Mouse (Mus musculus) kidney, adult 2 months (tissue): ENCODE data around the gene Snx9.

Experiments
- CTCF ChIP-seq: fragments of 200-500 bp; conservative IDR thresholded peaks from 2 replicates; pipeline ENCODE4 v1.5.1; 2011; ENCODE audit warnings: low read depth, mild to moderate bottlenecking, control low read depth, low read length, moderate library complexity, mixed read lengths; ENCODE audit not compliant: insufficient read depth, insufficient read length
- POLR2A ChIP-seq: fragments of 200-500 bp; IDR thresholded peaks from one replicate; pipeline ENCODE4 v1.6.1; 2011; ENCODE audit warnings: low read depth, low read length, control low read depth

- no peak for TF ChIP-seq POLR2A
- TF ChIP-seq CTCF, result no peak
These were observed 18.6 kb upstream of the Snx9 start for GRCm38 (mm10) chr17:5822541-5822940.
